Mouse (Mus musculus) intestine, embryonic 15.5 days (tissue): ENCODE results near the gene Rbms3. TPM values are rescaled to one million over a fixed set of nuclear protein-coding genes. Genes with fewer than 3 reads are reported as not detected.

Experiments
- ATAC-seq: fragments of 200-750 bp; cut with Nextera tagmentation; 2 replicates; pipeline ENCODE4 v1.8.0; 2017; ENCODE audit warnings: moderate TSS enrichment, moderate library complexity
- H3K27ac ChIP-seq: fragments of 300-500 bp; sonication (generic); 2 replicates; pipeline ENCODE4 v1.5.1; 2015; ENCODE audit warnings: mild to moderate bottlenecking, inconsistent platforms
- H3K27me3 ChIP-seq: fragments of 300-500 bp; sonication (generic); replicated peaks from 2 replicates; pipeline ENCODE4 v1.6.1; 2015; ENCODE audit warnings: inconsistent platforms
- H3K36me3 ChIP-seq: fragments of 300-500 bp; sonication (generic); 2 replicates; pipeline ENCODE4 v1.6.1; 2015; ENCODE audit warnings: inconsistent platforms
- H3K4me1 ChIP-seq: fragments of 300-500 bp; sonication (generic); replicated peaks from 2 replicates; pipeline ENCODE4 v1.6.1; 2015; ENCODE audit warnings: inconsistent platforms
- H3K4me2 ChIP-seq: fragments of 300-500 bp; sonication (generic); replicated peaks from 2 replicates; pipeline ENCODE4 v1.6.1; 2015; ENCODE audit warnings: mild to moderate bottlenecking, inconsistent platforms
- H3K4me3 ChIP-seq: fragments of 300-500 bp; sonication (generic); replicated peaks from 2 replicates; pipeline ENCODE4 v1.5.1; 2015; ENCODE audit warnings: inconsistent platforms
- H3K9ac ChIP-seq: fragments of 300-500 bp; sonication (generic); 2 replicates; pipeline ENCODE4 v1.6.1; 2015; ENCODE audit warnings: inconsistent platforms
- H3K9me3 ChIP-seq: fragments of 300-500 bp; sonication (generic); 2 replicates; pipeline ENCODE4 v1.6.1; 2016; ENCODE audit warnings: inconsistent platforms
- WGBS: fragments of 180-500 bp; shearing (Covaris S2); methylation state at CpG from one replicate; pipeline ENCODE4 v1.1.7; 2015; 5-methylcytosine and 5-hydroxymethylcytosine counted together
- polyA plus RNA-seq: library from polyadenylated mRNA; unstranded; fragments of >200 nt; fragmentation: Nextera tagmentation; extraction: Ambion mirVana; gene quantifications from 2 replicates; pipeline ENCODE4 v1.2.1, GENCODE M21; 2015

The Rbms3 gene
- polyA plus RNA-seq, 1 experiment from 2014 or later, result 53.0 TPM

- H3K4me1 ChIP-seq, result peaks cover 5% of the 10 kb centered on the region; the same call in 1 of the 2 replicates
- no peak overlapping the region for H3K9ac ChIP-seq
- H3K27ac ChIP-seq, result no peak overlapping the region
- no peaks in the 10 kb centered on the region for H3K36me3 ChIP-seq
- no peak overlapping the region for H3K4me2 ChIP-seq
- no peak overlapping the region for H3K4me3 ChIP-seq
- H3K9me3 ChIP-seq, result no peaks in the 10 kb centered on the region
- ATAC-seq, result no peak
- H3K27me3 ChIP-seq, result no peaks in the 10 kb centered on the region
- 51% methylated on average over 2 of the region's 2 CpGs for WGBS
Measured at GRCm38 (mm10) chr9:116911781-116912492, 717.8 kb downstream of the Rbms3 start.

GRCm38 (mm10) chr9:116909511-116909910 lies 720.2 kb downstream of the Rbms3 start:
- Histone ChIP-seq H3K9ac (no peak overlapping the region), H3K4me1 (peaks cover 5% of the 10 kb centered on the region; the same call in 1 of the 2 replicates), H3K27ac (no peak overlapping the region), H3K36me3 (no peaks in the 10 kb centered on the region), H3K4me2 (no peak overlapping the region), H3K27me3 (no peaks in the 10 kb centered on the region), H3K4me3 (no peak overlapping the region), H3K9me3 (no peaks in the 10 kb centered on the region)
- ATAC-seq, result no peak
- 75% methylated on average over 4 of the region's 4 CpGs for WGBS

- ATAC-seq, result no peak
- Histone ChIP-seq H3K36me3 (no peaks in the 10 kb centered on the region), H3K9me3 (no peaks in the 10 kb centered on the region), H3K4me2 (no peak overlapping the region), H3K27me3 (no peaks in the 10 kb centered on the region), H3K4me3 (no peak overlapping the region), H3K4me1 (no peaks in the 10 kb centered on the region), H3K9ac (no peak overlapping the region), H3K27ac (no peak overlapping the region)
- 60% methylated on average over 4 of the region's 4 CpGs for WGBS
Measured at GRCm38 (mm10) chr9:116906955-116907354, 722.8 kb downstream of the Rbms3 start.

DNA sequence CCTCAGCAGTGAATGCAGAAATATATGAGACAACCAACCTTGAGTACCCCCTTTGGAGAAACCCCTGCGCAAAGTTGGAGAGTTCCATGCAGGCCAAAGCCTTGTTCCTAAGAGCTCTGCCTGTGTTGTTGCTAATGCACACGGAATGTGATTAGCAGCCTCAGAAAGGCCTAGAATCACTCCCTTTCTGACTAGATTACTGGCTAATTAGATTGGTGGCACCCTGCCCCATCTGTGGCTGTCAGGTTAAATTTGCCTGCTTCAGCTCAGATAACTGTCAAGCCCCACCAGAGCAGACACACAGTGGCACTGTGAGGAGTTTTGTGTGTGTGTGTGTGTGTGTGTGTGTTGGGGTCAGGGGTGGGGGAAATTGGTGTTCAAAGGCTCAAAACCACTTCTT lies 724.1 kb downstream of the Rbms3 start:
- H3K9ac ChIP-seq, result no peak overlapping the region
- H3K27ac ChIP-seq, result no peak overlapping the region
- no peaks in the 10 kb centered on the region for H3K9me3 ChIP-seq
- H3K4me1 ChIP-seq, result no peaks in the 10 kb centered on the region
- no peak for ATAC-seq
- H3K36me3 ChIP-seq, result no peaks in the 10 kb centered on the region
- H3K4me2 ChIP-seq, result no peak overlapping the region
- H3K4me3 ChIP-seq, result no peak overlapping the region
- WGBS, result 86% methylated on average over 2 of the region's 2 CpGs
- H3K27me3 ChIP-seq, result no peaks in the 10 kb centered on the region

- no peaks in the 10 kb centered on the region for H3K9me3 ChIP-seq
- H3K4me2 ChIP-seq, result no peak overlapping the region
- H3K4me1 ChIP-seq, result no peaks in the 10 kb centered on the region
- H3K9ac ChIP-seq, result no peak overlapping the region
- no peaks in the 10 kb centered on the region for H3K36me3 ChIP-seq
- H3K4me3 ChIP-seq, result no peak overlapping the region
- no peak overlapping the region for H3K27ac ChIP-seq
- 0 out of 2 replicates have a peak, but pooled peaks have one; percentile 20 for ATAC-seq
- H3K27me3 ChIP-seq, result no peaks in the 10 kb centered on the region
- WGBS, result 50% methylated on average over 11 of the region's 11 CpGs
Measured at GRCm38 (mm10) chr9:116903304-116903993, 726.3 kb downstream of the Rbms3 start.

- Histone ChIP-seq H3K4me1 (no peaks in the 10 kb centered on the region), H3K4me3 (no peak overlapping the region), H3K27me3 (no peaks in the 10 kb centered on the region), H3K4me2 (no peak overlapping the region), H3K9me3 (no peaks in the 10 kb centered on the region), H3K9ac (no peak overlapping the region), H3K27ac (no peak overlapping the region), H3K36me3 (no peaks in the 10 kb centered on the region)
- 58% methylated on average over 15 of the region's 15 CpGs for WGBS
- ATAC-seq, result peak; percentile 78
Measured at GRCm38 (mm10) chr9:116899403-116899802, 730.3 kb downstream of the Rbms3 start.

DNA sequence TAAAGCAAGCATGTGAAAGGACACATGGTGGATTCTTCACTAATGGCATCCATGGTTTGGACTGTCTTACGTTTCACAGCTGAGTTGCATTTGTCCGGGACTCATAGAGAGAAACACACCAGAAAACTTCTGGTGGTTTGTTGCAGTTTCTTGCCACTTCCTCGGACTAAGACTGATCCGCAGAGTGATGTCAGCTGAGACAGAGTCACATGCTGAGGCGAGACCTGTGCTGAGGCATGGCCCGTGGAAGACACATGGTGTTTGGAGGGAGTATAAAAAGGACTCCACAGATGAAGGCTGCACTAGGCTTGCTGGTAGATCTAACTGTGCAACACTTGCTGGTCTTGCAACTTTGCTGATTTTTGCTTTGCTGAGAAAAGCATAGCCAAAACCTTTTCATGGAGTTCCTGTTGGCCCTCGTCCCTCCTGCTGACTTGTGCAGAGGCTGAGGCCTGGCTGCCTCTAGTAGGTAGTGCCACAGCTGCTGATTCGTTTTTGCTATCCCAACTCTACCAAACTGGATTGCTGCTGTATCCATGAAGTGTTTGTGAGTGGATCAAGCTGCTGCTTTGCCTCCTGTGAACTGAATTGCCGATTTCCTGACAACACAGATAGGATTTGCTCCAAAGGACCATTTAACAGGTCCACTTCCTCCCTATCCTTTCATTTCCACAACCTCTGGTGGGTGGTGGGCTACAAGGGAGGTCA lies 742.6 kb downstream of the Rbms3 start:
- ATAC-seq, result no peak
- Histone ChIP-seq H3K27me3 (no peaks in the 10 kb centered on the region), H3K9me3 (no peaks in the 10 kb centered on the region), H3K9ac (no peak overlapping the region), H3K4me2 (no peak overlapping the region), H3K4me1 (no peaks in the 10 kb centered on the region; the same call in 1 of the 2 replicates), H3K27ac (no peak overlapping the region), H3K4me3 (no peak overlapping the region), H3K36me3 (no peaks in the 10 kb centered on the region)
- 82% methylated on average over 9 of the region's 9 CpGs for WGBS

- no peak overlapping the region for H3K27ac ChIP-seq
Measured at GRCm38 (mm10) chr9:116885617-116886016, 744.1 kb downstream of the Rbms3 start.

GRCm38 (mm10) chr9:116880503-116880902 lies 749.2 kb downstream of the Rbms3 start:
- Histone ChIP-seq H3K9ac (no peak overlapping the region), H3K4me1 (0 out of 2 replicates have a peak, but pooled peaks cover 3% of the 10 kb centered on the region), H3K9me3 (no peaks in the 10 kb centered on the region), H3K36me3 (no peaks in the 10 kb centered on the region), H3K27ac (0 out of 2 replicates have a peak overlapping the region, but pooled peaks have one; percentile 38), H3K27me3 (no peaks in the 10 kb centered on the region), H3K4me2 (no peak overlapping the region), H3K4me3 (no peak overlapping the region)
- 75% methylated on average over 4 of the region's 4 CpGs for WGBS
- ATAC-seq, result peak; percentile 81

More at GRCm38 (mm10) chr9:116885617-116886016, 744.1 kb downstream of the Rbms3 start:
- H3K4me3 ChIP-seq, result no peak overlapping the region
- H3K9ac ChIP-seq, result no peak overlapping the region
- H3K27me3 ChIP-seq, result no peaks in the 10 kb centered on the region
- no peak overlapping the region for H3K4me2 ChIP-seq
- 35% methylated on average over 5 of the region's 5 CpGs for WGBS
- H3K36me3 ChIP-seq, result no peaks in the 10 kb centered on the region
- H3K4me1 ChIP-seq, result no peaks in the 10 kb centered on the region; the same call in 1 of the 2 replicates
- no peaks in the 10 kb centered on the region for H3K9me3 ChIP-seq
- ATAC-seq, result peak; percentile 55; the same call in 1 of the 2 replicates

DNA sequence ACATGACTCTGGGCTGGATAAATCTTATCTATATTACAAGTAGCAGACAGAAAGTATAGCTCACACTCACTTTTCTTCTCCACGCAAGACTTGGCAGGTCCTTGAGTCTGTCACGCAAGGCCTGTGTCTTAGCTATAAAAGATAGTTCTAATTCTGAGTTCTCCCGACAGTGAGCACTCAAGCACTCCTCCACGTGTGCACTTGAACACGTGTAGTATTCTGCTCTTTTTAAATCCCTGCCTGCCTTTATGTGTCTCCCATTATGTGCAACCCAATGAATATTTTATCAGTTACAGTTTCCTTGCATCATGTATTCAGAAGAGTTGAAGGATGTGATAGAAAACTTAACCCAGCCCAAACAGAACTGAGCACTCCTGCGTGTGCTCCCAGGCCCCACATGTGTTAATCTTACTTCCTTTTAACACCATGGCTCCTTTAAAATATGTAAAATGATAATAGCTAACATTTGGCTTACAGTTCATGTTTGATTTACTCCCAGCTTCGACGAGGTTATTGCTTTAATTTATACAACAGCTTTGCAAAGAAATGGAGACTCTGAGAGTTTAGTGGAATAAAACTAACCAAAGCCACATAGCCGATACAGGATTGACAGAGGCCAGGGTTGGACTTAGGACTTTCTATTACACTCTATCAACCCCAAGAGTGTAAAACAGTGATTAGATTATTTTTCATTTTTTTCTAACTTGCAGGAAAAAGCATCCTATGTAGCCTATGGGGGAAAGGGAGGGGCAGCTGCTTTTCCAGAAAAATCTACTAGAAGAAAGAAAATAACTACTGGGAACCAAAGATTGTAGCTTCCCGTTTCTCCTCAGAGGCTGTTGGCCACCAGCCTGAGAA lies 749.9 kb downstream of the Rbms3 start:
- Histone ChIP-seq H3K4me3 (no peak overlapping the region), H3K36me3 (no peaks in the 10 kb centered on the region), H3K4me2 (no peak overlapping the region), H3K9ac (no peak overlapping the region), H3K27ac (0 out of 2 replicates have a peak overlapping the region, but pooled peaks have one; percentile 38), H3K4me1 (0 out of 2 replicates have a peak, but pooled peaks cover 3% of the 10 kb centered on the region), H3K9me3 (no peaks in the 10 kb centered on the region), H3K27me3 (no peaks in the 10 kb centered on the region)
- WGBS, result 77% methylated on average over 10 of the region's 10 CpGs
- peak; percentile 85 for ATAC-seq

DNA sequence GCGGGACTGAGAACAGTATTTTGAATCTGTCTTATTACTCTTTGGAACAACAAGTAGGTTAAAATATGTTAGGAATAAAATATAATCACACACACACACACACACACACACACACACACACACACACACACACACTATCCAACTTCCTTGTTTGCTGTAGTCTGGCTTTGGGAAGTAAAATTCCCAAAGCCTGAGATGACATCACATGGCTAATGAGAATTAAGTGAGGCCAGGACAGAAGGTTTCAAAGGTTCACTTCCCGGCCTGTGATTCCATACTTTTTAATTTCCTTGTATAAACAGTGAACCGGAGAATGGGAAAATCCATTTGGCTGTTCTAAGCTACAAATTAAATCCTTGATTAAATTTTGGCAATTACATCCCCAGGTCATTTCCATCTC lies 752.9 kb downstream of the Rbms3 start:
- Histone ChIP-seq H3K27ac (no peak overlapping the region), H3K4me1 (peaks cover 7% of the 10 kb centered on the region; the same call in 1 of the 2 replicates), H3K27me3 (no peaks in the 10 kb centered on the region), H3K9me3 (no peaks in the 10 kb centered on the region), H3K9ac (no peak overlapping the region), H3K4me3 (no peak overlapping the region), H3K36me3 (no peaks in the 10 kb centered on the region), H3K4me2 (no peak overlapping the region)
- 54% methylated on average over 3 of the region's 3 CpGs for WGBS
- ATAC-seq, result no peak
